ENCODE assay signal across 23 mouse cellular contexts in the genomic region with DNA sequence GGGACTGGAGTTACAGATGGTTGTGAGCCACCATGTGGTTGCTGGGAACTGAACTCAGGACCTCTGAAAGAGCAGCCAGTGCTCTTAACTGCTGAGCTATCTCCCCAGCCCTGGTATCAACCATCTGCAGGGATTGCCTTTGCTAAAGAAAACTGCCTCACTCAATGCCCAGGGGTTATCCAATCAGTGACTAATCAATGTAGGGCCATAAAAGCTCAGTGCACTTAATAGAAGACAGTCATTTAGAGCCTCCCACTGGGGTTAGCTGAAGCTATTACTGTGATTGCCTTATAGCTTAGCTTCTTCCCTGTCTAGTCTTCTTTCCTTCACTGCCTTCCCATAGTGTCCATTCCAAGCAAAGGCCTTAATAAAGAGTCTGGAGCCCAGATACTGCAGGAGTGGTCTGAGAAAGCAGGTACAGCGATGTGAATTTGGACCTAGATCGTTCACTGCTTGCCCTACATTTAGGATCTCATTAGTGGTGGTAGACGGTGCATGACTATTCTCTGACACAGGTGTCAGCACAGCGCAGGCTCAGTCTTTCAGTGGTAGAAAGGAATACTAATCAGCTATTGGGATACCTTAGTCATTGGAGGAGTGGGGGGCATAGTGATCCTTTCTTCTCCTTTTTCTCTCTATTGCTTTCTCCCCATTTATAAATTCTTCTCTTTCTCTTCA.
"Had no signal": no experiment of that assay in that cellular context is flagged by ENCODE, and none has a peak within 500 bp of the region (broad histone marks: within the 10 kb centered on the region; RNA-seq: fewer than 3 reads in every experiment).

No protein-coding gene starts in this region.

- H3K4me3 ChIP-seq: limb, embryonic 10.5 days; limb, embryonic 13.5 days; liver, embryonic 12.5 days; liver, embryonic 15.5 days; lung, embryonic 15.5 days; midbrain, embryonic 12.5 days; midbrain, embryonic 15.5 days; myocyte had no signal

- H3K9ac ChIP-seq: limb, embryonic 13.5 days; liver, embryonic 12.5 days; liver, embryonic 15.5 days; lung, embryonic 15.5 days; midbrain, embryonic 12.5 days; midbrain, embryonic 15.5 days had no signal

- H3K9me3 ChIP-seq: limb, embryonic 10.5 days; limb, embryonic 13.5 days; liver, embryonic 15.5 days; lung, embryonic 15.5 days; midbrain, embryonic 15.5 days had no signal

- ATAC-seq: liver, embryonic 12.5 days; midbrain, embryonic 15.5 days had no signal

- H3K27me3 ChIP-seq: limb, embryonic 13.5 days; liver, embryonic 12.5 days; liver, embryonic 15.5 days; lung, embryonic 15.5 days; midbrain, embryonic 12.5 days; midbrain, embryonic 15.5 days had no signal

- H3K4me2 ChIP-seq: limb, embryonic 13.5 days; liver, embryonic 12.5 days; liver, embryonic 15.5 days; lung, embryonic 15.5 days; midbrain, embryonic 12.5 days; midbrain, embryonic 15.5 days had no signal

- DNase-seq: kidney, adult 18-20 months; kidney, adult 9 months; kidney, postnatal 25 days; liver; lung, adult 18-20 months; lung, postnatal 10 days; lung, postnatal 4 days; right cerebral cortex, adult 18-20 months; right cerebral cortex, postnatal 14 days; right cerebral cortex, postnatal 4 days; thymus, adult 2 months; thymus, postnatal 14 days; thymus, postnatal 4 days had no signal

- H3K36me3 ChIP-seq: limb, embryonic 10.5 days; limb, embryonic 13.5 days; liver, embryonic 12.5 days; liver, embryonic 15.5 days; lung, embryonic 15.5 days; midbrain, embryonic 12.5 days; midbrain, embryonic 15.5 days had no signal

- H3K27ac ChIP-seq: kidney, postnatal 0 days; limb, embryonic 10.5 days; limb, embryonic 13.5 days; liver, embryonic 12.5 days; liver, embryonic 15.5 days; lung, embryonic 15.5 days; midbrain, embryonic 12.5 days; midbrain, embryonic 15.5 days; stomach, postnatal 0 days had no signal

- H3K4me1 ChIP-seq: limb, embryonic 10.5 days; limb, embryonic 13.5 days; liver, embryonic 12.5 days; liver, embryonic 15.5 days; lung, embryonic 15.5 days; midbrain, embryonic 12.5 days; midbrain, embryonic 15.5 days had no signal
